Mouse (Mus musculus) C2C12 (cell line): ENCODE measurements around the gene Olfr49.

Experiments
- CTCF ChIP-seq: IDR thresholded peaks from one replicate; pipeline ENCODE4 v1.5.1; 2011; ENCODE audit not compliant: control insufficient read depth, insufficient read depth, insufficient read length
- MYOG ChIP-seq: IDR thresholded peaks from one replicate; pipeline ENCODE4 v1.6.1; 2011; ENCODE audit not compliant: control insufficient read depth, insufficient read length; ENCODE audit errors: extremely low read depth

DNA sequence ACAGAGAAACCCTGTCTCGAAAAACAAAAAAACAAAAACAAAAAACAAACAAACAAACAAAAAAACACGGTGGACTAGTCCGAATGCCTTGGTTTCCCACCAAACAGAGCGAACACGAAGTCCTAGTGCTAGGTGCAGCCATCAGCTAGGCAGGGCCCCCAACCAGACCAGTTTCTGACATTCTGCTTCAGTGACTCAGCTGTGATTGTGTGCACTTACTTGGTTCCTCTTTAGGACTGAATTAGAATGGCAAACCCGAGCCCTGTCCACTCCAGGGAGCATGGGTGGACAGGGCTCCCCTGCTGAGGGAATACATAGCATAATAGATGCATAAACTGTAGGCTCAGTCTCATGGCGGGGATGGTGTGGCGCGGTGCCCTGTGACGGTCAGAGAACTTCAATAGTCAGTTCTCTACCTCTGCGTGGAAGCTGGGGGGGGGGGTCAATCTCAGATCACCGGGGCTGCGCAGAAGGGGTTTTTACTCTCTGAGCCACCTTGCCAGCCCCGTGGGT, 54.0 kb downstream of the Olfr49 start:
- TF ChIP-seq MYOG (no peak), CTCF (no peak)
